Mouse (Mus musculus): ENCODE results near the gene Nfe2l1. TPM values are rescaled to one million over a fixed set of nuclear protein-coding genes. Genes with fewer than 3 reads are reported as not detected.
"Not testable (repeated sequence)": the region's sequence is repeated elsewhere in the genome, so short reads cannot be mapped to it uniquely, and the experiment has no call there.

The Nfe2l1 gene
- polyA plus RNA-seq, 1 experiment: 89.3 TPM

GRCm38 (mm10) chr11:96857446-96857845 lies 27.7 kb upstream of the Nfe2l1 start:
- Histone ChIP-seq H3K36me3 (ENCODE audit: control insufficient read depth, insufficient read depth) (no peaks in the 10 kb centered on the region), H3K79me3 (ENCODE audit: low read depth) (no peaks in the 10 kb centered on the region), H3K27me3 (ENCODE audit: control insufficient read depth, insufficient read depth, insufficient read length) (no peaks in the 10 kb centered on the region), H3K79me2 (ENCODE audit: control insufficient read depth, insufficient read depth) (no peaks in the 10 kb centered on the region), H3ac (ENCODE audit: control insufficient read depth, insufficient read length, low read depth) (no peak overlapping the region), H3K4me3 (ENCODE audit: insufficient read depth, poor library complexity, severe bottlenecking) (no peak overlapping the region)
- TF ChIP-seq FOSL1 (IDR thresholded peaks at IDR 0.05; ENCODE audit: insufficient read depth, low read length, poor library complexity, severe bottlenecking): no peak
- TF ChIP-seq CTCF (IDR thresholded peaks at IDR 0.05; ENCODE audit: control insufficient read depth, insufficient read depth, insufficient read length): no peak
- TF ChIP-seq MYOG (IDR thresholded peaks at IDR 0.05; ENCODE audit: control insufficient read depth, extremely low read depth, insufficient read length): no peak
- no peak for TF ChIP-seq USF1 (IDR thresholded peaks at IDR 0.05; ENCODE audit: low read depth)
- no peak for TF ChIP-seq MAX (IDR thresholded peaks at IDR 0.05)
- TF ChIP-seq CEBPB (IDR thresholded peaks at IDR 0.05; ENCODE audit: low read depth): no peak

DNA sequence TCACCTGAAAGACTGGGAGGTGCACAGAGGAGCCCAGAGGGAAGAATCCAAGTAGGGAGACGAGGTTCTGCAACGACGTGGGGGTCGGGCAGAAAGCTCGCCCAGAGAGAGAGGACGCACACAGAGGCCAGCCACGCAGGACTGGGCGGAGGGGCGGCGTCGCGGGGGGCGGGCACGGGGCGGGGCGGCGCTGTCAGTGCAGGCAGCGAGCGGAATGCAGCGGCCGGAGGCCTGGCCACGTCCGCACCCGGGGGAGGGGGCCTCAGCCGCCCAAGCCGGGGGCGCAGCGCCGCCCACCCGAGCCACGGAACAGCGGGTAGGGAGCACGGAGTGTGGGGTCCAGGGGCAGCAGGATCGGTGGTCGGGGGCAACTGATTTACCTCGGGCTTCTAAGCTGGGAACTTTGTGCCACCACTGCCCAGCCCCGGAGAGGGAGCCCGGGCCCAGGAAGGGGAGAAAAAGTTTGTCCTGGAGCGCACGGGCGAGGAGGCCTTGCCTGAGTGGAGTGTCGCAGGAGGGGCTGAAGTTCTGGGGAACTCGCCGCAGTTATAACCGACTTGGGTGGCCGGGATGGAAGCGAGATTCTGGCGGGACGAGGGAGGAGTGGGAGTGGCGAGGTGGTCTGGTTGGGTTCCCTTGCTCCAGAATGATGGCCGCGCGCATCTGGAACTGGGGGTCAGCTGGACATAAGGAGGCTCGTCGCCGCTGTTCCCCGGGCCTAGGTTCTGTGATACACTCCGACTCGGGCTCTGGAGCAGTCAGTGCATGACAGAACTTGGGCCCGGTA lies 20.1 kb upstream of the Nfe2l1 start, which contains the start of gene Copz2:
Copz2 (plus strand) TSS at position 190 of the 787 bp plus-strand sequence.
- H3ac ChIP-seq (ENCODE audit: control insufficient read depth, insufficient read length, low read depth): peak within 1 kb of the TSS; percentile 82
- no peaks in the 10 kb centered on the region for H3K79me2 ChIP-seq (ENCODE audit: control insufficient read depth, insufficient read depth)
- peak within 1 kb of the TSS; percentile 42 for H3K4me3 ChIP-seq (ENCODE audit: insufficient read depth, poor library complexity, severe bottlenecking)
- H3K27me3 ChIP-seq (ENCODE audit: control insufficient read depth, insufficient read depth, insufficient read length): no peaks in the 10 kb centered on the region
- TF ChIP-seq FOSL1 (IDR thresholded peaks at IDR 0.05; ENCODE audit: insufficient read depth, low read length, poor library complexity, severe bottlenecking): no peak
- TF ChIP-seq MYOD1 (IDR thresholded peaks at IDR 0.05; ENCODE audit: control insufficient read depth, insufficient read length, low read depth): no peak
- no peak for TF ChIP-seq CTCF (IDR thresholded peaks at IDR 0.05; ENCODE audit: control insufficient read depth, insufficient read depth, insufficient read length)
- TF ChIP-seq MYOG (IDR thresholded peaks at IDR 0.05; ENCODE audit: control insufficient read depth, extremely low read depth, insufficient read length): no peak
- no peak for TF ChIP-seq USF1 (IDR thresholded peaks at IDR 0.05; ENCODE audit: low read depth)
- no peak for TF ChIP-seq CEBPB (IDR thresholded peaks at IDR 0.05; ENCODE audit: low read depth)
- no peak for TF ChIP-seq MAX (IDR thresholded peaks at IDR 0.05)
- no peaks in the 10 kb centered on the region for H3K36me3 ChIP-seq (ENCODE audit: control insufficient read depth, insufficient read depth)
- no peaks in the 10 kb centered on the region for H3K79me3 ChIP-seq (ENCODE audit: low read depth)

- not testable (repeated sequence) for H3K79me2 ChIP-seq (ENCODE audit: control insufficient read depth, insufficient read depth); H3K79me3 ChIP-seq (ENCODE audit: low read depth); H3K27me3 ChIP-seq (ENCODE audit: control insufficient read depth, insufficient read depth, insufficient read length); H3ac ChIP-seq (ENCODE audit: control insufficient read depth, insufficient read length, low read depth); H3K36me3 ChIP-seq (ENCODE audit: control insufficient read depth, insufficient read depth)
- peak overlapping the region; percentile 42 for H3K4me3 ChIP-seq (ENCODE audit: insufficient read depth, poor library complexity, severe bottlenecking)
Measured at GRCm38 (mm10) chr11:96849145-96849544, 19.4 kb upstream of the Nfe2l1 start.

- H3K79me2 ChIP-seq (ENCODE audit: control insufficient read depth, insufficient read depth): no peaks in the 10 kb centered on the region
- H3K27me3 ChIP-seq (ENCODE audit: control insufficient read depth, insufficient read depth, insufficient read length): no peaks in the 10 kb centered on the region
- H3ac ChIP-seq (ENCODE audit: control insufficient read depth, insufficient read length, low read depth): no peak overlapping the region
- TF ChIP-seq FOSL1 (IDR thresholded peaks at IDR 0.05; ENCODE audit: insufficient read depth, low read length, poor library complexity, severe bottlenecking) (no peak), MAX (IDR thresholded peaks at IDR 0.05) (no peak), USF1 (IDR thresholded peaks at IDR 0.05; ENCODE audit: low read depth) (no peak)
- H3K4me3 ChIP-seq (ENCODE audit: insufficient read depth, poor library complexity, severe bottlenecking): no peak overlapping the region
- no peaks in the 10 kb centered on the region for H3K36me3 ChIP-seq (ENCODE audit: control insufficient read depth, insufficient read depth)
- no peaks in the 10 kb centered on the region for H3K79me3 ChIP-seq (ENCODE audit: low read depth)
Measured at GRCm38 (mm10) chr11:96848694-96849093, 18.9 kb upstream of the Nfe2l1 start.

DNA sequence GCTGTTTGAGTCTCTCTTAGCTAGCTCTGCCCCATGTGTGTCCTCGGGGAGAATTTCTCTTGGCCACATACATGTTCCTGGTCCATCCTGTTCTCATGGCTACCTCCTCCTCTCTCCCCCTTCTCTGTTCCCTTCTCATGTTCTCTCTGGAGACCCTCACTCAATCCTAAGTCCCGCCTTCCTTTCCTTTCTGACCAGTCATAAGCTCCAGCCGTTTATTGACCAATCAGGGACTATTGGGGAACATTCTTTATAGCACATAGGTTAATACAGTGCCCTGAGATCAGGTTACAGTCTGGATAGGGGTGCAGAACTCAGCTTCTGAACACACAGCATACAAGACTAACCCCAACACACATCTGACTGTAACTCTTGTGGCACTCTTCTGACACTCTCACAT lies 17.5 kb upstream of the Nfe2l1 start:
- Histone ChIP-seq H3K79me2 (ENCODE audit: control insufficient read depth, insufficient read depth) (no peaks in the 10 kb centered on the region), H3K27me3 (ENCODE audit: control insufficient read depth, insufficient read depth, insufficient read length) (no peaks in the 10 kb centered on the region), H3K4me3 (ENCODE audit: insufficient read depth, poor library complexity, severe bottlenecking) (no peak overlapping the region), H3ac (ENCODE audit: control insufficient read depth, insufficient read length, low read depth) (no peak overlapping the region), H3K36me3 (ENCODE audit: control insufficient read depth, insufficient read depth) (no peaks in the 10 kb centered on the region), H3K79me3 (ENCODE audit: low read depth) (no peaks in the 10 kb centered on the region)
- TF ChIP-seq CTCF (IDR thresholded peaks at IDR 0.05; ENCODE audit: control insufficient read depth, insufficient read depth, insufficient read length) (no peak), MAX (IDR thresholded peaks at IDR 0.05) (no peak), CEBPB (IDR thresholded peaks at IDR 0.05; ENCODE audit: low read depth) (no peak), MYOG (IDR thresholded peaks at IDR 0.05; ENCODE audit: control insufficient read depth, extremely low read depth, insufficient read length) (no peak), MYOD1 (IDR thresholded peaks at IDR 0.05; ENCODE audit: control insufficient read depth, insufficient read length, low read depth) (no peak), USF1 (IDR thresholded peaks at IDR 0.05; ENCODE audit: low read depth) (no peak), FOSL1 (IDR thresholded peaks at IDR 0.05; ENCODE audit: insufficient read depth, low read length, poor library complexity, severe bottlenecking) (no peak)

- Histone ChIP-seq H3K4me3 (ENCODE audit: insufficient read depth, poor library complexity, severe bottlenecking) (no peak overlapping the region), H3K79me3 (ENCODE audit: low read depth) (no peaks in the 10 kb centered on the region), H3K36me3 (ENCODE audit: control insufficient read depth, insufficient read depth) (no peaks in the 10 kb centered on the region), H3K27me3 (ENCODE audit: control insufficient read depth, insufficient read depth, insufficient read length) (no peaks in the 10 kb centered on the region), H3ac (ENCODE audit: control insufficient read depth, insufficient read length, low read depth) (no peak overlapping the region), H3K79me2 (ENCODE audit: control insufficient read depth, insufficient read depth) (no peaks in the 10 kb centered on the region)
- TF ChIP-seq MYOG (IDR thresholded peaks at IDR 0.05; ENCODE audit: control insufficient read depth, extremely low read depth, insufficient read length) (no peak), FOSL1 (IDR thresholded peaks at IDR 0.05; ENCODE audit: insufficient read depth, low read length, poor library complexity, severe bottlenecking) (no peak), MYOD1 (IDR thresholded peaks at IDR 0.05; ENCODE audit: control insufficient read depth, insufficient read length, low read depth) (no peak), CEBPB (IDR thresholded peaks at IDR 0.05; ENCODE audit: low read depth) (no peak), USF1 (IDR thresholded peaks at IDR 0.05; ENCODE audit: low read depth) (no peak)
Measured at GRCm38 (mm10) chr11:96843627-96844026, 13.9 kb upstream of the Nfe2l1 start.
